Mouse (Mus musculus): ENCODE data around the gene Il17rd. TPM values are rescaled to one million over a fixed set of nuclear protein-coding genes. Genes with fewer than 3 reads are reported as not detected.

Il17rd gene
- polyA plus RNA-seq, 1 experiment from 2014 or later: 1.9 TPM

Other genes with a start within 250 kb of the Il17rd start
- gene Asb14, start 144.4 kb upstream of the Il17rd start, polyA plus RNA-seq (2015; fragmentation: Nextera tagmentation; extraction: Ambion mirVana): 0.16 TPM in 1 of 2 replicates, not detected in the other
- 56.1 and 61.3 TPM in 2 replicates for gene Appl1, start 67.7 kb upstream of the Il17rd start, polyA plus RNA-seq (2015; fragmentation: Nextera tagmentation; extraction: Ambion mirVana)
- 0.19 TPM in 1 of 2 replicates, not detected in the other for gene Hesx1, start 44.5 kb upstream of the Il17rd start, polyA plus RNA-seq (2015; fragmentation: Nextera tagmentation; extraction: Ambion mirVana)
- 7.8 and 10.8 TPM in 2 replicates for gene Arhgef3, start 76.0 kb downstream of the Il17rd start, polyA plus RNA-seq (2015; fragmentation: Nextera tagmentation; extraction: Ambion mirVana)

Data from midbrain, embryonic 16.5 days (tissue).